Mouse (Mus musculus): Measurements from ENCODE around the gene Parp9.

DNA sequence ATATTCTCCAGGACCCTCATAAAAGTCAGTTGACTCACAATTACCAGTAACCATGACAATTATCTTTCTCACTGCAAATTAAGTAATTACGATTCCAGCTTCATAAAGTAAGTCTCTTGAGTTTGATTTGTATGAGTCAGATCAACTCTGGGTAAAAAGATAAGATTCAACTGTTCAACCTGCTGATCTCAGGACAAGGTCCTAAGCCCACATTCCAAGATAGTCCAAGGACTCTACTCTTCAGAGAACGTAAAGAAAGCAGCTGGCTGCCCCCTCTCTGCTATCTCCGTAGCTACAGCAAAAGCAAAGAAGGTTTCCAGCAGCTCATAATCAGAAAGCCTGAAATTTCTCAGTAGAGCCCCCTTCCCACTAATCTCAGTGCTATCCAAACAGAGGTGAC is 26.8 kb upstream of the Parp9 start:
- TF ChIP-seq EP300 (IDR thresholded peaks at IDR 0.05; ENCODE audit: insufficient read depth, low read depth, low read length) (no peak), POLR2A (IDR thresholded peaks at IDR 0.05; ENCODE audit: insufficient read depth, low read depth, low read length) (no peak), CTCF (IDR thresholded peaks at IDR 0.05) (no peak)

Measured in heart, adult 2 months (tissue).